Mouse (Mus musculus) cerebellum, adult 8-10 months (tissue): ENCODE measurements around the gene E2f2.

Source experiments
- DNase-seq: peaks from one replicate; pipeline ENCODE4 v3.0.0; 2022

The E2f2 gene

GRCm38 (mm10) chr4:136172011-136172541 lies at the start of gene E2f2:
E2f2 (plus strand) TSS chr4:136172394.
- DNase-seq, result no peak

- DNase-seq, result no peak
Measured at GRCm38 (mm10) chr4:136123111-136123791, 48.9 kb upstream of the E2f2 start.

GRCm38 (mm10) chr4:136123792-136124161 lies 48.4 kb upstream of the E2f2 start:
- DNase-seq, result no peak

GRCm38 (mm10) chr4:136124581-136124980 lies 47.6 kb upstream of the E2f2 start:
- DNase-seq, result no peak

- DNase-seq, result no peak
Measured at GRCm38 (mm10) chr4:136125458-136125857, 46.7 kb upstream of the E2f2 start.

- DNase-seq, result no peak
Measured at GRCm38 (mm10) chr4:136126019-136126418, 46.2 kb upstream of the E2f2 start.

- no peak for DNase-seq
Measured at GRCm38 (mm10) chr4:136127670-136128069, 44.5 kb upstream of the E2f2 start.

- DNase-seq, result no peak
Measured at GRCm38 (mm10) chr4:136129842-136130241, 42.4 kb upstream of the E2f2 start.

GRCm38 (mm10) chr4:136133801-136134200 lies 38.4 kb upstream of the E2f2 start:
- no peak for DNase-seq

- DNase-seq, result no peak
Measured at GRCm38 (mm10) chr4:136134418-136134977, 37.7 kb upstream of the E2f2 start.

- DNase-seq, result no peak
Measured at GRCm38 (mm10) chr4:136134978-136135873, 37.0 kb upstream of the E2f2 start.

- DNase-seq, result no peak
Measured at GRCm38 (mm10) chr4:136135874-136136728, 36.1 kb upstream of the E2f2 start.

- no peak for DNase-seq
Measured at GRCm38 (mm10) chr4:136139326-136140110, 32.7 kb upstream of the E2f2 start.

GRCm38 (mm10) chr4:136140327-136141250 lies 31.6 kb upstream of the E2f2 start:
- no peak for DNase-seq

GRCm38 (mm10) chr4:136142267-136143192 lies 29.7 kb upstream of the E2f2 start:
- no peak for DNase-seq

GRCm38 (mm10) chr4:136143193-136143976 lies 28.8 kb upstream of the E2f2 start, which contains the start of gene Id3:
Id3 (plus strand) TSS chr4:136143497.
- DNase-seq, result no peak

GRCm38 (mm10) chr4:136144126-136144926 lies 27.9 kb upstream of the E2f2 start:
- no peak for DNase-seq

GRCm38 (mm10) chr4:136144927-136145292 lies 27.3 kb upstream of the E2f2 start:
- no peak for DNase-seq
